Mouse (Mus musculus): ENCODE results near the gene Olfr23. TPM values are rescaled to one million over a fixed set of nuclear protein-coding genes. Genes with fewer than 3 reads are reported as not detected.
"Not testable (repeated sequence)": the region's sequence is repeated elsewhere in the genome, so short reads cannot be mapped to it uniquely, and the experiment has no call there.

Gene Olfr23
- total RNA-seq (2021): not detected
- long read RNA-seq, experiment 1: 0 reads
- long read RNA-seq, experiment 2: 0 reads

DNA sequence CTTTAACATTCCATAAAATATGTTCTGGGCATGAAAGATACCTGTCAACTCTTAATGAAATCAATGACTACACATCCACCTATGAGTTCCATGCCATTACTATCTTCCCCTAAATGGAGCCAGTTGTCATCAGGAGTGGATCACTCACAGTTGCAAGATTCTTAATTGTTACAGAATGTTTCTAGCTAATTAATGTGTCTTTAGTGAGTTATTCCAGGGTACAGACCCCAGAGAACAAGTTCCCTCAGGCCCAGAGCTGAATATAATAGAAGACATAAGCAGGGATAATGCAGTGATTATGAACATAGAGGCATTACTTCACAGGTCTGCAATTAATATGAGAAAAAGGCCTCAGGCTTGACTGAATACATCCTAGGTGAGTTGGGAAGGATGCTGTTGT is at the start of gene Olfr23:
TSS of gene Olfr23 (plus strand) at position 301 of the 400 bp plus-strand sequence.
- no peak for DNase-seq

GRCm38 (mm10) chr11:73890671-73891070 is 45.8 kb upstream of the Olfr23 start, which contains the start of gene Olfr394:
Gene Olfr394, minus strand, starts transcription at chr11:73890771.
- no peak for DNase-seq

DNA sequence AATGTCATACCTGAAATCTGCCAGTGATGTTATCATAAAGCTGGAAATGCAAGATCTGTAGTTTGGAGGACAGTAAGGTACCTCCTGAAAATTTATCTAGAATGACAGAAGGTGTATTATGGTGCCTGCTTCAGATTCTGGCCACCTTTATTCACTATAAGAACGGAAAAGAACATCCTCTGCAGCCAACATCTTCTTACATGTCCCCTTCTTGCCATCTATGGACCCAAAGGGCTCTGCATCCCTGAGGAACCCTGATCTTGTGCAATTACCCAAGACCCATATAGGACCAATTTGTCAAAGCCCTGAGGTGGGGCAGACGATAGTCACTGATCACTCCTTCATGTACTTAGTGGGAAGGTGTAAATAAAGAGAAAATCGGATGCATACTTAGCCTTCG is 27.3 kb upstream of the Olfr23 start, which contains the start of gene Olfr395:
TSS of gene Olfr395 (minus strand) at position 101 of the 400 bp plus-strand sequence.
- not testable (repeated sequence) for DNase-seq

DNA sequence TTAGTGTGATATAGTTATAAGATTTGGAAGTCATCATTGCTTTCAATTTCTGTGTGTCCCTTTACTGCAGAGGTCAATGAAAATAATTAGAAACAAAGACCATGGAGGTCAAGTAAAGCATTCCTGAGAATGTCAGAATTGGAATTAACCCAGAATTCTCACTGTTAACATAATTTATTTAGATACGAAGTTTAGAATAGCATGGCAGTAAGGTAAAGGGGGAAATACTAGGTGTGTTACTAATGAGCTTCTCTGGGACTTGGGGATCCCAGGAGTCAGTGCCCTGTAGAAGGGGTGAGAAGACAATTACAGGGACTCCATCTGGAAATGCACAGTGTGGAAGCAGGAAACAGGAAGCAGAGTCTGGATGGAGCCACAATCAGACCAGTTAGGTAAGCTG is 24.0 kb downstream of the Olfr23 start, which contains the start of gene Olfr397:
TSS of gene Olfr397 (plus strand) at position 301 of the 400 bp plus-strand sequence.
- no peak for DNase-seq

- no peak for DNase-seq
These were observed 53.8 kb downstream of the Olfr23 start, which contains the start of gene Olfr398 for GRCm38 (mm10) chr11:73990307-73990706. Gene Olfr398, minus strand, starts transcription at chr11:73990407.

Other genes starting within 250 kb of the Olfr23 start
- gene Zfp735, start 247.9 kb upstream of the Olfr23 start, total RNA-seq (2021): not detected
- not detected for gene Olfr389, start 156.0 kb upstream of the Olfr23 start, total RNA-seq (2021)
- not detected for gene Olfr390, start 153.7 kb upstream of the Olfr23 start, total RNA-seq (2021)
- gene Olfr391-ps, start 133.6 kb upstream of the Olfr23 start, total RNA-seq (2021): not detected
- gene Olfr392, start 119.6 kb upstream of the Olfr23 start, total RNA-seq (2021): not detected
- gene Olfr393, start 85.2 kb upstream of the Olfr23 start, total RNA-seq (2021): not detected
- gene Olfr394, start 45.9 kb upstream of the Olfr23 start, total RNA-seq (2021): not detected
- gene Olfr395, start 27.4 kb upstream of the Olfr23 start, total RNA-seq (2021): not detected
- gene Olfr397, start 24.1 kb downstream of the Olfr23 start, total RNA-seq (2021): not detected
- gene Olfr398, start 53.7 kb downstream of the Olfr23 start, total RNA-seq (2021): not detected
- not detected for gene Olfr139, start 119.9 kb downstream of the Olfr23 start, total RNA-seq (2021)
- not detected for gene Olfr399, start 119.9 kb downstream of the Olfr23 start, total RNA-seq (2021)
- gene Zfp616, start 133.3 kb downstream of the Olfr23 start, total RNA-seq (2021): not detected
- gene Olfr401, start 177.0 kb downstream of the Olfr23 start, total RNA-seq (2021): not detected
- not detected for gene Olfr402, start 216.9 kb downstream of the Olfr23 start, total RNA-seq (2021)
- gene Olfr403, start 249.6 kb downstream of the Olfr23 start, total RNA-seq (2021): not detected

Measured in gastrocnemius, postnatal 10 days (tissue).